Mouse (Mus musculus) adrenal gland, adult 18-20 months (tissue): ENCODE results near the gene Pcnx2. TPM values are rescaled to one million over a fixed set of nuclear protein-coding genes. Genes with fewer than 3 reads are reported as not detected.

ENCODE experiments used
- DNase-seq, 2 experiments: peaks; one replicate each; pipeline ENCODE4 v3.0.0; 2021 to 2022; ENCODE audit warnings: low spot score in 2 of 2
- total RNA-seq, 2 experiments: library from RNA; stranded (reverse); gene quantifications; 1 replicate in 1 of 2; 2 replicates in 1 of 2; pipeline ENCODE4 v1.2.3; 2021

Gene Pcnx2
- total RNA-seq, 2 experiments from 2014 or later: 0.51 to 0.60 TPM

GRCm38 (mm10) chr8:125722675-125723074 is 175.4 kb downstream of the Pcnx2 start:
- DNase-seq: no peak

DNA sequence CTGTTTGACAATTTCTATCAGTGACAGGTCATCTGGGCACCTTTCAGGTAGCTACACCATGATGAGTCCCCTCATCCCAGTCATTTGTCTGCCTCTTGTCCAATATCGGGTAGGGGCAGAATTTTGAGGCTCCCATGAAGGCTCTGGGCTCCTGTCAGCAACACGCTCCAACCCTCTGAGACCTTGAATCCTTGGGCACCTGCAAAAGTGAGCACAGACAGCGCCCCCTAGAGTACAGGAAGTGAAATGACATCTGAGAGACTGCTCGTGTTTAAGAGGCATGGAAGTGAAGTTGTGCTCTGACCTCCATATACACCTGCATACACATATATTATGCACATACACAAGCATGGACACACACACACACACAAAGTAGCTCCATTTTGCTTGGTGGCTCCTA is 179.2 kb downstream of the Pcnx2 start:
- DNase-seq: no peak

GRCm38 (mm10) chr8:125716613-125717012 is 181.5 kb downstream of the Pcnx2 start:
- DNase-seq: no peak

DNA sequence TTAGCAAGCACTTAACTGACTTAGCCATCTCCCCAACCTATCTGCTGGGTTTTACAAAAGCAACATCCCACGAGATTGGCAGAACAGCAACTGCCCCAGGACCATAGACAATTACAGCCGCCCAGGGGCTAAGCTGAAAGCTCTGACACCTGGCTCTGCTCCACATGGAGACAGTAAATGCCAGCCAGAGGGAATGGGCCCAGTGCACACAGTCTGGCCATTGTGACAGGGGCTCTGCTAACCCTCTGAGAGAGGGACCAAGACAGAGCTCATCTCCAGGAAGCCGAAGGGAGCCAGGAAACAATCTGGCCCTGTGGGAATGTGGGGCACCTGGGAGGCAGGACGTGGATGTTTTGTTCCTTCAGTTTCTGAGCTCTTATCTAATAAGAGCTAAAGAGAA is 181.9 kb downstream of the Pcnx2 start:
- no peak for DNase-seq

GRCm38 (mm10) chr8:125711514-125711913 is 186.6 kb downstream of the Pcnx2 start:
- DNase-seq: no peak

DNA sequence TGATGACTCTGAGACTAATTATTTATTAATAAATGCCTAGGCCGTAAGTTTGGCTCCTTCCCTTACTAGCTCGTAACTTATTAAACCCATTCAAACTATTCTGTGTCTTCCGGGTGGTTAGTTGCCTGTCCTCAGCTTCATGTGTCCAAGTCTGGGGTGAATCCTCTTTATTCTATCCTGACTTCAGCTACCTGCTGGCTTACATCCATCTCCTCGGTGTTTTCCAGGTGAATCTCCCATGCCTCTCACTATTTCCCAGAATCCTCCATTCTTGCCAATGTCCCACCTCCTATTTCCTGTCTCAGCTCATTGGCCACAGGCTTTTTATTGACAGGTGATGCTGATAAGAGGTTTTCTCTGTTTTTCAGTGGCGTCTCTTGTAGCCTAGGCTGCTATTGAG is 188.9 kb downstream of the Pcnx2 start:
- no peak for DNase-seq

DNA sequence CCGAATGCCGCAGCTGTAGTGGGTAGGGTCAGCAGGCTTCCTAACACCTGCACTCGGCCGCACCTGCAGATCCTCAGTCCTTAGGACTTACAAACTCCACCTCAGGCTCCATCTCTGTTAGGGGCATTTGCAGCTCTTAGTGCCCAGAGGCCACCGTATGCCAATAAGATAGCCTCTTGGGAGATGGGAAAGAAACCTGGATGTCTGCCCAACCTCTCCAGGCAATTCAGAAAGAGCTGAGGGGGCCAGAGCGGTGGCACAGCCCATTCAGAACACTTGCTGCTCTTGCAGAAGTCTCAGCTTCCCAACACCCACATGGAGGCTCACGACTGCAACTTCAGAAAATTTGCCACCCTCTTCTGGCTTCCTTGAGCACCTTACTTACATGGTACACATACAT is 192.3 kb downstream of the Pcnx2 start:
- no peak for DNase-seq

GRCm38 (mm10) chr8:125704434-125704833 is 193.7 kb downstream of the Pcnx2 start:
- DNase-seq: no peak

DNA sequence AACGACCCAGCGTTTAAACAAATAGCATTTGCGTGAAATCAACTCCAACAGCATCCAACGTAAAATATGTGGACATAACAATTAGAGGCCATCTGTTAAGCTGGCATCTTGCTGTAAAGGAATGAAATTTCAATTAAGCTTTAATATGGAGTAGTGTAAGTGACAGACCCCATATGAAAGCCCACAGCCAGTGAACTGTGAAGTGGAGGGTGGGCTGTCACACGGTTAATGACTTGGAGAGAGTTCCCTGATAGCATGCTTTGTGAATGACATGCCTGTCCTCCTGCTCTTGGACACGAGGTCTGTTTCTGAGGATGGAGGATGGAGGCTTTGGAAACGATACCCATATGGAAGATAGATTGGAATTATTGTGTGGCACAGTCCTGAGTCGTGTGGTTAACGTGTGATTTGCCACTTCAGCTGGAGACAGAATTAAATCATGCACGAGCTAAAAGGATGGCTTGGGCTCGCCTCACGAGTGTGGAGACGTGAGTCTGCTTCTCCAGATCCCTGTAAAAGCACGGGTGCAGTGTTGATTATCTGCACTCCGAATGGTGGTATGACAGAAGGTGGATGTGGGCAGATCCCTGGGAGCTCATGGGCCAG is 195.1 kb downstream of the Pcnx2 start:
- no peak for DNase-seq

Other genes with a start within 250 kb of the Pcnx2 start
- gene Map10, start 228.5 kb downstream of the Pcnx2 start, total RNA-seq: 1 to 10 TPM; 2.9 to 3.2 TPM
- gene Ntpcr, start 168.4 kb downstream of the Pcnx2 start, total RNA-seq: 10 to 100 TPM; 15.4 to 20.7 TPM
- gene Map3k21, start 12.1 kb upstream of the Pcnx2 start, total RNA-seq: under 1 TPM; 0.22 to 0.96 TPM
- gene Kcnk1, start 96.9 kb upstream of the Pcnx2 start, total RNA-seq: 10 to 100 TPM in 1 of 2 experiments, 1 to 10 TPM in 1; 1.4 to 11.9 TPM